Mouse (Mus musculus) v-Abl transformed pro-B cells (cell line): Measurements from ENCODE around the gene Scamp4.

ENCODE experiments used
- in situ Hi-C, 2 experiments: fragments of 400-800 bp; cut with MboI; formaldehyde crosslinking; loops; one replicate each; pipeline ENCODE4 v1.15.1; 2025; ENCODE audit not compliant: unreplicated experiment in 2 of 2

Scamp4 gene

DNA sequence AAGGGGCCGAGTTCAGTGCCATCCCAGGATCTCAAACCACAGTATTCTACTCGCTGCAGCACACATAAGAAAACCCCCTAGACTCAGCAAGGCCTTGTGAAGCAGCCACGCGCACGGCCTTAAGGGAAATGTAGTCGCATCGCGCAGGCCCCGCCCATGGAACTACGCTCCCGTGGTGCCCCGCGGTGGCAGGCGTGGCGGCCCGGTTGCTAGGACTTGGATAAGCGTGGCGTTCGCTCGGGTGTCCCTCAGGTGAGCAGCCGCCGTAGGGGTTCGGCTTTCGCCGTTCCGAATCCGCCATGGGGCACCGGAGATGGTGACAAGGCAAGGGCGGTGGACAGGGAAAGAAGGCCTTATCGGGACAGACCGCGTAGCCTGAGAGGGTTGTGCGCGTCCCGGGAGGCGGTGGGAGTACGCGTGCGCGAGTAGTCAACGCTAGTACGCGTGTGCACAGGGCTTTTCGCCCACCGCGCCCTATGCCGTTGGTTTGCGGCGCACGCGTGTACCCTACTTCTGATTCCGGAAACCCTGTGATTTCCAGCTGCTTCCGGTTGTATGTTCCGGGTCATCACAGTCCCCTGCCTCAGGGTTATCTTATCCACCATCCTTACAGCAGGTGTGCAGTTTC, at the start of gene Scamp4, which contains the start of gene Adat3:
Scamp4 (plus strand) TSS at position 175 of the 628 bp plus-strand sequence.
Adat3 (plus strand) TSS at position 183 of the 628 bp plus-strand sequence.
- in situ Hi-C loops = no loop called here

DNA sequence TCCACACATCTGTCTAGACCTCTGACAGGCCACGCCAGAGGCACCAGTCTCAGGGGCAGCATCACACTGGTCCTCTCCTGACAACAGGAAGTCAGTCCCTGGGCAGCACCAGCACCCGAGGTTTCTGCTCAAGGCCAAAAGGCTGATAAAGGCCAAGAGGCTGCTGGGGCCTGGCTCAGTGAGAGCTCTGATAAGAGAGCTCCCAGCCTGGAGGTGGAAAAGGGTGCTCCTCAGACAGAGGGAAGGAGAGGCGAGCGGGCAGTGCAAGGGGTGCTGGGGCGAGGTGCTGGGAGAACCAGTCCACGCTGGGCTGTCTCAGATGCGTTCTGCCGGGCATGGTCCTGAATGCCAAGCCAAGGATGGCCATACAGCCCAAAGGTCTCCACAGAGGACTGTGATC, 49.1 kb upstream of the Scamp4 start:
- in situ Hi-C loops = loop anchor here in 1 of 2 experiments (5.0 to 25.0 kb wide), 2 partner anchors 106 to 334 kb away; no protein-coding TSS in a partner anchor

DNA sequence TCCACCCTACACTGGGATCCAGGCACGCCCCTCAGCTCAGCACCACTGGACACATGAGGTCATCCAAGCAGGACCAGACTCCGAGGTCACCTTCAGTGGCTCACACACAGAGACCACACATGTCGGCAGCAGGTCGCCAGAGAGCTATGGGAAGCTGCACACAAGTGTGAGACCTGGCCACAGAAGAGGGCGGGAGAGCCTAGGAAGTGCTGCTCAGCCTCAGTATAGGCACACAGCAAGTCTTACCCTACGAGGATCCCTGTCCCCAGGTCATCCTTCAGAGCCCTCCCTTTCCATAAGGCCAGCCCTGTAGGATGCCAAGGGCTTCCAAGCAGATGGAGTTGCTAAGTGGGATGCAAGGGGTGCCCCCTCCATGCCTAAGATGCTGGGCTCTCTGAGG, 48.7 kb upstream of the Scamp4 start:
- in situ Hi-C loops = loop anchor here in 1 of 2 experiments (5.0 to 25.0 kb wide), 2 partner anchors 107 to 333 kb away; no protein-coding TSS in a partner anchor

DNA sequence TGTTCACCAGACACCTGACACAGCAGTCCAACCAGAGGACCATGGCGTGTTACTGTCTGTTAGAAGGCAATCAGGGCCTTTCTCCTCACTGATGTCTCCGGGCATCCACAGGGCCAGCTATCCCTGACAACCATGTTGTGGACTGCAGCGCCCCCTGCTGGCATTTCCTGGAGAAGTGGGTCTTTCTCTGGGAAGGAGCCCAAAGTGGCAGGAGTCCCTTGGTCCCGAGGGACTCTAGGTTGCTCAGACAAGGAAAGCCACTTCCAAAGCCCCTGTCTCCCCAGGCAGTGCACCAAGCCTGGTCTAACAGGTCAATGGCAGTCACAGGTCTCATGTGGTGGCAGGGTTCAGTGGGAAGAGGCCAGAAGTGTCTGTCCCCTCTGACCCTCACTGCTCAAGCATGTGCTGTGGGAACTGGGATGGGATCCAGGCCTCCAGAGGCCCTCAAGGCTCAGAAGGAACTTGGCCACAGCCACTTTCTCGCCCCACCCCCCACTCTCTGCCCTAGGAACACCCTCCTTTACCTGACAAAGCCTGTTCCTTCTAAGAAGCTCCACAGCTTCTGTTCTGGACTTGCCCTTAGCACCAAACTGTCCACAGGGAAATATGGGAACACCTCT, 45.2 kb upstream of the Scamp4 start:
- in situ Hi-C loops = loop anchor here (5.0 to 25.0 kb wide), 2 partner anchors 35 to 330 kb away; no protein-coding TSS in a partner anchor

DNA sequence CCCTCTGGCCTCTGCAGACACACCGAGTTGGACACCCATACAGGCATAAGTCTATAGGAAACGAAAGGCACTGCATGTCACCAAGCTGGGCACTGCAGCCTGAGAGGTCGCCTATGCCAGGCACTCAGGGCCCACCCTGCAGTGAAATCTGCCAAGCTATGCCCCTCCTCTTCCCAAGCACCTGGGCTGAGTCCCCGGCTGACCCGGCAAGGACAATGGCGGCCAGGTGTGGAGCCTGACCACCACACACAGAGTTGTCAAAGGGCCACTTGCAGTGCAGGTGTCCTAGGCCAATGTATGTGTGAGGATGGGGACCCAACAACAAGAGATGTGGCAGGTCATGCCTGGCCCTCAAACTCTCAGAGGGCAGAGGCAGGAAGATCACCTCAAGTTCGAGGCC, 43.2 kb upstream of the Scamp4 start:
- in situ Hi-C loops = loop anchor here (5.0 to 25.0 kb wide), 2 partner anchors 37 to 328 kb away; no protein-coding TSS in a partner anchor

DNA sequence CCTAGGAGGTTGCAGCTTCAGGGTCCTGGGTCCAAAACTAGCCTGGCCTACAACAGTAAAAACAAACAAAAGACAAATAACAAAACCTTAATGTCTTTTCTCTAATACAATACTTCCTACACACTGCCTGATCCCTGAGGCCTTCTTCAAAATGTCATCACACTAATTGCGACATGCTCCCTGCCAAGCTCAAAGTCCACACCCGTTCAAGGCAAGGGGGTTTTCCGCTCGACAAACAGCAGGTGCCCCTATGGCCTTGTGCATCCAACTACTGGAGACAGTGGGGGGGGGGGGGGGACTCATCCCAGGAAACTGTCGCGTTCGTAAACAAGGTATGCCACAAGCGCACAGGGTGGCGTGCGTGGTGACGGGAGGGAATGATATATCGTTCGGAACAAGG, 42.1 kb upstream of the Scamp4 start:
- in situ Hi-C loops = loop anchor here in 1 of 2 experiments (25.0 kb wide), 1 partner anchor 327 kb away; no protein-coding TSS in a partner anchor

DNA sequence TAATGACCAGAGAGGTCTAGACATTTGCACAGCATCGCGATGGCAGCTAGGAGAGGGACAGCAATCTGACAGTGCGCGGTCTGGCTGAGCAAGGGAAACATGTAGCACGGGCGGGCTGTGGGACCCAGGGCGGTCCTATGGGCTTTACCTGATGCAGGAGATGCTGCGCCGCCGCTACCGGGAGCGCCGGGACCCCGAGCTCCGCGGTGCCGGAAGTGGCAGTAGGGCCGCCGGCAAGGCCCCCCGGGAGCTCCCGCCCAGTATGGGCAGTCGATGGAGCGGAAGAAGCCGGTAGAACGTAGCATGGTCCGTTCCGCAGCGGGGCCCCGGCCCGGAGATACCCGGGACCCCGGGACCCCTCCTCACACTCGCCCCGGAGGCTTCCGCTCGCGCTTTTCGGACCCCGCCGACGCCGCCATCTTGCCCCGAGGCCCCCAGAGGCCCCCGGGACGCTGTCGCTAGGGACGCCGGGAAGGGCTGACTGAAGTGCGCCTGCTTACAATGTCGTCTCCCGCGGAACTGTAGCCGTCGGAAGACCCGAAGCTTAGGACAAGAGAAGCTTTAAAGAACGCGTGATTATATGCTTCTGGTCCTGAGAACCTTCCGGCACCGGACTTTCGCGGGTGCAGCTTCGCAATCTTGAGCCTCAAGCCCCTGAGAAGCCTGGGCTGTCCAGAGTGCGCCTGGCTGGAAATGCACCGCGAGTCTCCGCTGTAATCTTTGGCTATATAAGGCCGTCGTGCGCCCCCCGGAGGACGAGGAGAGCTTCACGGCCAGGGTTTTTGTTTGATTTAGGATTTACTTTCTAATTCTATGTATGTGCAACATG, 41.3 kb upstream of the Scamp4 start, which contains the start of gene Rexo1:
Rexo1 (minus strand) TSS at position 445 of the 829 bp plus-strand sequence.
- in situ Hi-C loops = loop anchor here in 1 of 2 experiments (25.0 kb wide), 1 partner anchor 326 kb away; no protein-coding TSS in a partner anchor

DNA sequence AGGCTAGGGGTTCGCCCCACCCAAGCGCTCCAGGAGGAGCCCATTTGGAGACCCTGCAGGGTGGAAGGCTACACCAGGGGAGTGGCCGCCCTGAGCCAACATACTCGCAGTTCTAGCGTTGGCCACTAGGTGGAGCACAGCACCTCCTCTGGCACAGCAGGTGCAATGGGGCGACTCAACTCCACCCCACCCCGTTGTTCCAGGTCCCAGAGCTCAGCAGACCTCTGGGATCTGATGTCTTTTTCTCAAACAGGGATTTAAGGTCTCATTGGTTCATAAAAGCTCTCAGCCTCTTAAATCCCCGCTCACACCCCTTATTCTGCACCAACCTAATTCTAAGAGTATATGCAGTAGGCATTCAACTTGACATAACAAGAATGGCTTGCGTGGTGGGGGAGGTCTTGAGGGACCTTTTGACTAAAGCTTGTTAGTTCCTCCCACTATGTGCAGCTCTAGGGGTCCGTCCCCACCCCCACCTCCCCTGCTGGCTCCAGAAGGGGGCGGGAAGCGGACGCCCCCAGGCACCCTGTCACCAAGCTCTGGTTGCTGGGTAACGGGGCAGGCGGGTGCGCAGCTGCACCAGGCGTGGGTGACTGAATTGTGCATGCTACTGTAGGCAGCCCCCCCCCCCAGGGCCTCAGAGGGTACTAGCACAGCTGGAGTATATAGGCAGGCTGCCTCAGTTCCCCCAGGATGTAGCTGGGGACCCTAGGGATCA, 36.1 kb upstream of the Scamp4 start:
- in situ Hi-C loops = loop anchor here in 1 of 2 experiments (25.0 kb wide), 1 partner anchor 321 kb away; no protein-coding TSS in a partner anchor

DNA sequence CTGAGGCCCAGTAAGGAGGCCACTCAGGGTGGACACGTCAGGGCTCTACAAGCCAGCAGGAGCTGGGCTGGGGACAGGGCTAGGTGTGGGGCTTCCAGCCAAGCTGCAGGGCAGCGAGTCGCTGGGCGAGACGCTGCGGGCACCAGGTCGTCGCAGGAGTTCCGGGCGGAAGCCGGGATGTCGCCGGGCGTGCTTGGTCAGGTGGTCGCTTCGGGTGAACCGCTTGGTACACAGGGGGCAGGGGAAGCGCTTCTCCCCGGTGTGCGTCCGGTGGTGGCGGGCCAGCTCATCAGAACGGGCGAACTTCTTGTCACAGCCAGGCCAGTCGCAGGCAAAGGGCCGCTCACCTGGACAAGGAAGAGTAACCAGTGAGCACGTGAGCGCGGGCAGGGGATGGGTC, 33.8 kb upstream of the Scamp4 start:
- in situ Hi-C loops = loop anchor here in 1 of 2 experiments (25.0 kb wide), 1 partner anchor 318 kb away; no protein-coding TSS in a partner anchor

DNA sequence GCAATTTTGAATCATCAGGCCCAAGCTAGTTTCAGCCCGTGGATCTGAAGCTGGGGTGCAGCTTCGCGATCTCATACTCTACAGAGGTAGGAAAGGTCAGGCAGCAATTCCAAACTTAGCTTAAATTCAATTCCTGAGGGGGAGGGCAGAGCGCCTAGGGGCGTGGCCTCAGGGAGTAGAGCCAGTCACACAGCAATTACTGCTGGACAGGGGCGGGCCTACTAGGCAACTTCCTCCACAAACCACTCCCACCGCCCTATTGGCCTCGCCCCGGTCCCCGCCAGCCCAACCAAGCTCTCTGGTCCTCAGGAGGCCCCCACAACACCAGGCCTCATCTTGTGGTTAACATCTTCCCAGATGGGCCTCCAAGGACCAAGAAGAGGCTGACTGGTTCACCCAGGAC, 33.0 kb upstream of the Scamp4 start:
- in situ Hi-C loops = loop anchor here (10.0 to 25.0 kb wide), 2 partner anchors 175 to 318 kb away; partner anchors contain the start of gene Ap3d1 (in 1 of the 2)

DNA sequence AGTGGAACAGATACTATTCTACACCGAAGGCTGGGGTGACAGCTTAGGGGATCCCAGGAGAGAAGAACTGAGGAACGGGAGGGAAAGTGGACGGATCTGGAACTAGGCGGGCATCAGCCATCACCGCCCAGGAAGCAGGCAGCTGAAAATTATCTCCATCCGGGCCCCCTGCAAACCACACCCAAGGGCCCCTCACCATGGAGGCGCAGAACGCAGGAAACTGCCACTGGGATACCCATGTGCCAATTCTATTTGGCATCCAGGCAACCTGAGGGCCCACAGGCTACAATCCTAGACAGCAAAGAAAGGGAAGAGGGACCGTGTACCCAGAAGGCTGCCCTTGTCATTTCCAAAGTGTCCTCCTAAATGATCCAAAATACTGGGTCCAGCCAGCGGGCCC, 32.3 kb upstream of the Scamp4 start:
- in situ Hi-C loops = loop anchor here (10.0 to 25.0 kb wide), 2 partner anchors 174 to 317 kb away; partner anchors contain the start of gene Ap3d1 (in 1 of the 2)

DNA sequence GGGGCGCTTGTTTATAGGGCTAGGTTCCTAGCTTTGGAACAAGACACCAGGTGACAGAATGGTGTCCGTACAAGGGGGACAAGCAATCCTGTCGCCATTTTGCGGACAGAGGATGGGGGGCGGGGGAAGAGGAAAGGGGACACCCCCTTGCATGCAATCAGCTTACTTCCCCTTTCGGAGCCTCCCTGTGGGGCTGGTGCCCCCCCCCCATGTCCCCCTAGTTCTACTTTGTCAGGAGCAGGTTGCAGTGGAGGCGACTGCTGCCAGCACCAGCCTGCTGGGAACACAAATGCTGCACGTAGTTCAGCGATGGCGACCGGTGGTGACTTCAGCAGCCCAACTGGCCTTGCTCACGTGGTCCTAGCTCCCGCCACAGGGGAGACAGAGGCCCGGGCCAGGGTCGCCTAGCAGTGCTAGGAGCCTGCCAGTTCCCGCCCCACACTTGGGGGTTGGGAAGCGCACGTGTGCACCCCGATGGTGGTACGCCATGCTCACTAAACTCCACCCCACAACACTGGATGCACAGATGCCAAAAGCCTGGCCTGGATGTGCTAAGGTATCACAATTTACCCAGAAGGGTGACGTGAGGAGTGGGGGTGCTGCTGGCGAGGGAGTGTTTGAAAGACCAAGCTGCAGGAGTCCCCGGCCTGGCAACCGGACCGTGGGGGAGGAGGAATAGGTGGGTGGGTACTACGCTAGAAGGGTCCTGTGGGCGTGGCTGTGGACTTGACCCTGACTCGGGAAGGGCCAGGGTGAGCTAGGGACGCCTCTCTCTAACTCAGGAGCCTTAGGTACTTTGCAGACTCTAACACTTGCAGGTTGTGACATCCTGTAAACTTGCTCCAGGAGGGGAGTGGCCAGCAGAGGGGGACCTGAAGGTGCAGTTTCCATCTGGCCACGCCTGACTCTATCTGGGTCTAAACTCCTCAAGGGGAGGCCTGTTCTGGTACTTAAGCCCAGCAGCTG, 31.5 kb upstream of the Scamp4 start:
- in situ Hi-C loops = loop anchor here (10.0 to 25.0 kb wide), 2 partner anchors 174 to 316 kb away; partner anchors contain the start of gene Ap3d1 (in 1 of the 2)

DNA sequence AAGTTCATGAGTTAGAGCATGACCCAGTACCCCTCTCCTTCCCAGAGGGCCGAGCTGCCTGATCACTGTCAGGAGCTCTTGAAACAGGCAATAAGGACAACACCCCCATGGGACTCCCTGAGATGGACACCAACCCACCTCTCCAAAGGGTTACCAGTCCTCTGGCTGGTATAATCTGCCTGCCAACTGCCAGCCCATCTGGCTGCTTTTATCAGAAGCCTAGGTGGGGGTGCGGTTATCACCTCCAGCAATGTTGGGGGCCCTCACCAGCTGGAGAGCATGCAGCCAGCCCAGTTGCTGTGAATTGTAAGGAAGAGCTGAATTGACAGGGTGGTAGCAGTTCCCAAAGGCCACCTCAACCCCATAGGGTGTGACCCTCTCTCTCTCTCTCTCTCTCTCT, 30.2 kb upstream of the Scamp4 start:
- in situ Hi-C loops = loop anchor here (10.0 to 25.0 kb wide), 2 partner anchors 172 to 315 kb away; partner anchors contain the start of gene Ap3d1 (in 1 of the 2)

DNA sequence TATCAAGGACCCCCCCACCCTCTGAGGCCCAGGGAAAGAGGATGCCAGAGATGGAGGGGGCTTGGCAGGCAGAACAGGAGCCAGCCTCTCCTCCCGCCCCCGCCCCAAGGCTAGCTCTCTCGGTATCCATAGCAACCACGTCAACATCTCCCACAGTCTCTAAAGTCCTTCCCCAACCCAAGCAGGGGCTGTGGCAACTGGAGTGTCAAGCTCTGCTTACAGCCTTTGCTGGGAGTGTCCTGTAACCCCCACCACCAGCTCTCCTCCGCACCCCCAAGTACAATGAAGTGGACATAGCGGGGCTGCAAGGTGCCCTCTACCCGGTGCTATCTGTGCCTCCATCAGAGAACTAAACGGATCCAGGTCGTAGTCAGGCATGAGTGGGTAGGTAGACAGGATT, 28.7 kb upstream of the Scamp4 start:
- in situ Hi-C loops = loop anchor here (10.0 to 25.0 kb wide), 2 partner anchors 171 to 313 kb away; partner anchors contain the start of gene Ap3d1 (in 1 of the 2)

DNA sequence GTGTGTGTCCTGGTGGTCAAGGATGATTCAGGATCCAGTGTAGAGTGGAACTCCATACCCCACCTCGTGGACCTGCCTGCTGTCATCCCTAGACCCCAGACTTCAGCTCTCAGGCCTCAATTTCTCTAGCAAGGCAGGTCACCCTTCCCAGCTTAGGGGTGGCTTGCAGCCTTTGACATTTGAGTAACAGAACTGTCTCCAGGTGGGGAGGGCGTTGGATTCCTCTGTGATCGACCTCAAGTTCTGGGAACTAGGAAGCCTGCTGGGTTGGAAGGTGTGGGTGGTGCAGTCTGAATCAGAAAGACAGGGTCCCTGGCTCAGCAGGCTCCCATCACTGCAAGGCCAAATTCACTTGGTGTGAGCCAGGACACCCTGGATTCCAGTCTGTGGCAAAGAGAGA, 27.8 kb upstream of the Scamp4 start:
- in situ Hi-C loops = loop anchor here (5.0 to 25.0 kb wide), 6 partner anchors 37 to 312 kb away; partner anchors contain the start of gene Ap3d1 (in 1 of the 2)

DNA sequence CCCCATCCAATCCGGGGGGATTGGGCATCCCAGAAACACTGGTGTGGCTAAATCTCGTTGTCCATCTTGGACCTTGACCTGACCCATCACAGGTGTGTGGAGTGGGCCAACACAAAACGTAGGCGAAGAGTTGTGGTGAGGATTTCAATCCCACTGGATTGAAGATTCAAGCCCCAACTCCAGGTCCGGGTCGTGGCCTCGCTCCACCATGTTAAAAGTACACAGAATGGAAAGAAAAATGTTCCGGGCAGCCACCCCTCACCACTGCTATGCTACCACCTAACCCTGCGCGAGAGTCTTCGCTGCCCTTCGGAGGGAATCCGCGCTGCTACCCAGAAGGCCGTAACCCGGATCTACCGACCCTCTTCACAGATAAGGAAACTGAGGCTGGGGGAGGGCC, 26.7 kb upstream of the Scamp4 start:
- in situ Hi-C loops = loop anchor here (5.0 to 10.0 kb wide), 5 partner anchors 36 to 169 kb away; partner anchors contain the start of gene Ap3d1 (in 1 of the 2)

DNA sequence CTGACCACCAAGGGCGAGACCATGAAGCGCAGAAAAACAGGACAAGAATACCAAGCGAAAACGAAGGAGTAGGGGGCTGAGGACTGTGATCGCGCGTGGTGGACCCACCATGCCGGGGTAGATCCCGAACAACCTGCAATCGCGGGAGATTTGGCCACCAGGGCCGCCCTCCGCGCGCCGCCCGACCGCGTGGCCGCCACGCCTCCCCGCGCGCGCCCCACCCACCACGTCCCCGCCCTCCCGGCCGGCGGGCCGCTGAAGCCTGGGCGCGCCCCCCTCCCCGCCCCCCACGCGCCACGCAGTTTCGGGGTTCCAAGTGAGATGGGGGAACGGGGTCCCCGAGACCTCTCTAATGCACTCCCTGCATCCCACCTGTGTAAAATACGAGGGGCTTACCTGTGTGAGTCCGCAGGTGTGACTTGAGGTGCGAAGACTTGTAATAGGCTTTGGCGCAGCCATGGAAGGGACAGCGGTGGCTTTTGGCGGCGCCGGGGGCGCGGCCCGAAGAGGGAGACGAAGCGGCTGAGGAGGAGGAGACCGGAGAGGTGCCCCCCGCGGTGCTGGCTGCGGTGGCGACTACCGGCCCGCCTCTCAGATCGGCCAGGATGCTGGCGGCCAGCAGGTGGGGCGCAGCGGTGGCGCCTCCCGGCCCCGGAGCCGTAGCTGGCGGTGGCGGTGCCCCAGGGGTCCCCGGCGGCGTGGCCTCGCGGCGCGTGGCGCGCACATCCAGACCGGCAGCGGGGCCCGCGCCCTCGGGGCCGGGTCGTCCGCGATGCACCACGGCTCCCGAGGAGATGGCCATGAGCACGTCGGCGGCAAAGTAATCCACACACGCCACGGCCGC, 26.1 kb upstream of the Scamp4 start:
- in situ Hi-C loops = loop anchor here (5.0 to 10.0 kb wide), 5 partner anchors 36 to 168 kb away; partner anchors contain the start of gene Ap3d1 (in 1 of the 2)
